Comparison of ENCODE assay signal across 24 mouse cellular contexts in the genomic region with DNA sequence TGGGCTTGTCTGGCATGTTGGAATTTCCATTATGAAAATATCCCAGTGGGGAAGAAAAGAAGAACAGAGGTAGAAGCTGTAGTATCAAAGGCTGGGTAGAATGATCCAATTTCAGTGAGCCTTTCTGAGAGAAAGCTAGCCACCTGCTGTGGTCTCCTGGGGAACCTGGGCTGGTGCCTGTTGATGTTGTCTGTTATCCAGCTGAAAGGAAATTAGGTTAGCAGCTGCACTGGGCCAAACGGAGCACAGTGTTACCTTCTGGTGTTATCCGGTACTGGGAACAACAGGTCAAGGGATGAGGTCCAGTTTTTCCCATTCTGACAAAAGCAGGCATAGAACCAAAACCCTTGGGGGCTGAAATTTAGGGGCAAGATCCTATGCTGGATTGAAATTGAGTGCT. TPM values are rescaled to one million over a fixed set of nuclear protein-coding genes. Genes with fewer than 3 reads are reported as not detected.
DNase-seq lines count a peak whose midpoint lies in the region; ATAC-seq lines count a peak whose summit lies in the region.
"Had no signal": no experiment of that assay in that cellular context is flagged by ENCODE, and none has a peak within 500 bp of the region (broad histone marks: within the 10 kb centered on the region; RNA-seq: fewer than 3 reads in every experiment).

No protein-coding gene starts in this region.

- H3K27me3 ChIP-seq in embryonic facial prominence, embryonic 14.5 days (replicated peaks; ENCODE audit: control insufficient read depth, insufficient read depth, low read length), result no peaks in the 10 kb centered on the region
- H3K27me3 ChIP-seq in embryonic facial prominence, embryonic 10.5 days (replicated peaks; ENCODE audit: low read depth, poor library complexity, severe bottlenecking), result peaks cover 4% of the 10 kb centered on the region; the same call in 1 of the 2 replicates
- no peaks in the 10 kb centered on the region for H3K27me3 ChIP-seq in limb, embryonic 11.5 days (ENCODE audit: control insufficient read depth, insufficient read depth, low read length)
- no peaks in the 10 kb centered on the region for H3K27me3 ChIP-seq in midbrain, embryonic 10.5 days (ENCODE audit: low read depth, poor library complexity, severe bottlenecking)
- H3K27me3 ChIP-seq: embryonic facial prominence, embryonic 12.5 days; forebrain, embryonic 12.5 days; heart, embryonic 15.5 days; Patski had no signal

- 10% methylated on average over 2 of the region's 2 CpGs for WGBS in embryonic facial prominence, embryonic 14.5 days
- WGBS in embryonic facial prominence, embryonic 10.5 days, result 9% methylated on average over 2 of the region's 2 CpGs
- WGBS in limb, embryonic 11.5 days, result 12% methylated on average over 2 of the region's 2 CpGs
- 8% methylated on average over 2 of the region's 2 CpGs for WGBS in midbrain, embryonic 10.5 days

- no peak overlapping the region for H3K9ac ChIP-seq in embryonic facial prominence, embryonic 14.5 days (ENCODE audit: low read depth, low read length)
- H3K9ac ChIP-seq in limb, embryonic 11.5 days (ENCODE audit: low read length), result no peak overlapping the region
- H3K9ac ChIP-seq: embryonic facial prominence, embryonic 12.5 days; forebrain, embryonic 12.5 days; heart, embryonic 15.5 days; hindbrain, embryonic 14.5 days had no signal

- no peaks in the 10 kb centered on the region for H3K4me1 ChIP-seq in embryonic facial prominence, embryonic 14.5 days (ENCODE audit: control insufficient read depth, insufficient read depth, low read length)
- peaks cover 24% of the 10 kb centered on the region for H3K4me1 ChIP-seq in embryonic facial prominence, embryonic 10.5 days
- H3K4me1 ChIP-seq in limb, embryonic 11.5 days (ENCODE audit: control insufficient read depth, insufficient read depth, low read length), result peaks cover 9% of the 10 kb centered on the region; the same call in 1 of the 2 replicates
- peaks cover 8% of the 10 kb centered on the region for H3K4me1 ChIP-seq in midbrain, embryonic 10.5 days
- H3K4me1 ChIP-seq: heart, embryonic 10.5 days; heart, embryonic 15.5 days had no signal

- H3K36me3 ChIP-seq in embryonic facial prominence, embryonic 14.5 days (ENCODE audit: control insufficient read depth, insufficient read depth, low read length), result no peaks in the 10 kb centered on the region
- H3K36me3 ChIP-seq in embryonic facial prominence, embryonic 10.5 days (replicated peaks), result no peaks in the 10 kb centered on the region
- no peaks in the 10 kb centered on the region for H3K36me3 ChIP-seq in limb, embryonic 11.5 days (ENCODE audit: control insufficient read depth, insufficient read depth, low read length)
- H3K36me3 ChIP-seq in midbrain, embryonic 10.5 days, result no peaks in the 10 kb centered on the region
- H3K36me3 ChIP-seq: embryonic facial prominence, embryonic 12.5 days; forebrain, embryonic 12.5 days; heart, embryonic 10.5 days; heart, embryonic 15.5 days had no signal

- H3K27ac ChIP-seq in embryonic facial prominence, embryonic 14.5 days (replicated peaks; ENCODE audit: low read depth, low read length), result no peak overlapping the region
- no peak overlapping the region for H3K27ac ChIP-seq in embryonic facial prominence, embryonic 10.5 days (replicated peaks)
- H3K27ac ChIP-seq in limb, embryonic 11.5 days (replicated peaks; ENCODE audit: low read depth, low read length), result no peak overlapping the region; the same call in 1 of the 2 replicates
- H3K27ac ChIP-seq in midbrain, embryonic 10.5 days (replicated peaks), result no peak overlapping the region
- H3K27ac ChIP-seq: embryonic facial prominence, embryonic 12.5 days; forebrain, embryonic 12.5 days; gastrocnemius, adult 2 months; heart, embryonic 10.5 days; heart, embryonic 15.5 days; hindbrain, embryonic 14.5 days had no signal

- no peaks in the 10 kb centered on the region for H3K9me3 ChIP-seq in embryonic facial prominence, embryonic 14.5 days (ENCODE audit: control insufficient read depth, low read length)
- H3K9me3 ChIP-seq in embryonic facial prominence, embryonic 10.5 days, result no peaks in the 10 kb centered on the region
- H3K9me3 ChIP-seq in limb, embryonic 11.5 days (ENCODE audit: control insufficient read depth, low read length), result no peaks in the 10 kb centered on the region
- no peaks in the 10 kb centered on the region for H3K9me3 ChIP-seq in midbrain, embryonic 10.5 days (replicated peaks)
- H3K9me3 ChIP-seq: embryonic facial prominence, embryonic 12.5 days; forebrain, embryonic 12.5 days; heart, embryonic 10.5 days; heart, embryonic 15.5 days had no signal

- H3K4me2 ChIP-seq in embryonic facial prominence, embryonic 14.5 days (ENCODE audit: low read depth, low read length), result no peak overlapping the region
- no peak overlapping the region for H3K4me2 ChIP-seq in limb, embryonic 11.5 days (ENCODE audit: low read depth, severe bottlenecking)
- H3K4me2 ChIP-seq: embryonic facial prominence, embryonic 12.5 days; forebrain, embryonic 12.5 days; heart, embryonic 15.5 days; hindbrain, embryonic 14.5 days had no signal

- ATAC-seq in embryonic facial prominence, embryonic 14.5 days (ENCODE audit: low read depth), result no peak
- ATAC-seq in limb, embryonic 11.5 days (ENCODE audit: insufficient number of reproducible peaks, low FRiP score, low TSS enrichment, low read depth), result no peak
- ATAC-seq: activated CD4-positive, CD25-positive, alpha-beta regulatory T cell, adult 4 months; forebrain, embryonic 16.5 days; Patski had no signal

- peak; percentile 26 for DNase-seq in embryonic facial prominence, embryonic 14.5 days (ENCODE audit: low spot score)
- DNase-seq in embryonic facial prominence, embryonic 10.5 days (ENCODE audit: low spot score), result no peak
- DNase-seq in thymus, postnatal 0 days (ENCODE audit: low spot score), result peak; percentile 47
- no peak for DNase-seq in thymus, adult 18-20 months
- peak; percentile 18 for DNase-seq in brain, adult 2 months (ENCODE audit: low read depth, low spot score)
- peak; percentile 46 for DNase-seq in limb, embryonic 11.5 days (ENCODE audit: low spot score)
- no peak for DNase-seq in cerebellum, adult 8-10 months
- DNase-seq in midbrain, embryonic 10.5 days (ENCODE audit: low spot score), result no peak
- DNase-seq: adrenal gland, postnatal 14 days; B cell, adult 2 months; cerebellum, adult 2 months; cerebellum, postnatal 14 days; gastrocnemius, adult 2 months; gastrocnemius, postnatal 36 days; heart, adult 18-20 months; heart, postnatal 14 days had no signal

- no peak overlapping the region for H3K4me3 ChIP-seq in embryonic facial prominence, embryonic 14.5 days (ENCODE audit: low read depth, low read length)
- H3K4me3 ChIP-seq in embryonic facial prominence, embryonic 10.5 days, result no peak overlapping the region
- no peak overlapping the region for H3K4me3 ChIP-seq in limb, embryonic 11.5 days (ENCODE audit: low read depth, low read length)
- H3K4me3 ChIP-seq in midbrain, embryonic 10.5 days, result no peak overlapping the region
- H3K4me3 ChIP-seq: embryonic facial prominence, embryonic 12.5 days; forebrain, embryonic 12.5 days; gastrocnemius, adult 2 months; heart, embryonic 10.5 days; heart, embryonic 15.5 days had no signal

RNA-seq across cellular contexts. Expression of a gene that starts 16.6 kb away (rescaled TPM):
- 0.25 and 0.58 TPM in 2 replicates for polyA plus RNA-seq in embryonic facial prominence, embryonic 14.5 days (2014; fragmentation: Nextera tagmentation; extraction: Ambion mirVana)
- polyA plus RNA-seq in embryonic facial prominence, embryonic 10.5 days (2016; fragmentation: Nextera tagmentation; extraction: Ambion mirVana), result 0.57 and 0.62 TPM in 2 replicates
- 0.21 TPM in 1 of 2 replicates, not detected in the other for polyA plus RNA-seq in thymus, postnatal 0 days (2015; fragmentation: Nextera tagmentation; extraction: Ambion mirVana)
- polyA plus RNA-seq in limb, embryonic 11.5 days (2014; fragmentation: Nextera tagmentation; extraction: Ambion mirVana), result 0.13 and 0.28 TPM in 2 replicates
- 0.28 and 0.40 TPM in 2 replicates for polyA plus RNA-seq in midbrain, embryonic 10.5 days (2016; fragmentation: Nextera tagmentation; extraction: Ambion mirVana)
- polyA plus RNA-seq: activated CD4-positive, CD25-positive, alpha-beta regulatory T cell, adult 4 months had no signal

RNA-seq across cellular contexts. Expression of a gene that starts 18.1 kb away (rescaled TPM):
- 11.0 and 11.7 TPM in 2 replicates for polyA plus RNA-seq in embryonic facial prominence, embryonic 14.5 days (2014; fragmentation: Nextera tagmentation; extraction: Ambion mirVana)
- polyA plus RNA-seq in embryonic facial prominence, embryonic 10.5 days (2016; fragmentation: Nextera tagmentation; extraction: Ambion mirVana), result 9.5 and 9.6 TPM in 2 replicates
- 1.5 and 1.8 TPM in 2 replicates for polyA plus RNA-seq in thymus, postnatal 0 days (2015; fragmentation: Nextera tagmentation; extraction: Ambion mirVana)
- 13.5 and 13.6 TPM in 2 replicates for polyA plus RNA-seq in limb, embryonic 11.5 days (2014; fragmentation: Nextera tagmentation; extraction: Ambion mirVana)
- 11.1 and 13.6 TPM in 2 replicates for polyA plus RNA-seq in midbrain, embryonic 10.5 days (2016; fragmentation: Nextera tagmentation; extraction: Ambion mirVana)

RNA-seq across cellular contexts. Expression of a gene that starts 21.1 kb away (rescaled TPM):
- polyA plus RNA-seq in embryonic facial prominence, embryonic 14.5 days (2014; fragmentation: Nextera tagmentation; extraction: Ambion mirVana), result 3.8 and 4.4 TPM in 2 replicates
- polyA plus RNA-seq in embryonic facial prominence, embryonic 10.5 days (2016; fragmentation: Nextera tagmentation; extraction: Ambion mirVana), result 1.7 and 1.8 TPM in 2 replicates
- 2.1 and 3.5 TPM in 2 replicates for polyA plus RNA-seq in thymus, postnatal 0 days (2015; fragmentation: Nextera tagmentation; extraction: Ambion mirVana)
- polyA plus RNA-seq in limb, embryonic 11.5 days (2014; fragmentation: Nextera tagmentation; extraction: Ambion mirVana), result 1.1 and 3.2 TPM in 2 replicates
- polyA plus RNA-seq in midbrain, embryonic 10.5 days (2016; fragmentation: Nextera tagmentation; extraction: Ambion mirVana), result 1.1 and 1.4 TPM in 2 replicates

Comparison
In these comparisons a context has a peak if more than half of its experiments do, and no peak if none do; other contexts are left out.
1. DNase-seq: peak in embryonic facial prominence, embryonic 14.5 days (single experiment), thymus, postnatal 0 days (single experiment), brain, adult 2 months (single experiment) and limb, embryonic 11.5 days (single experiment); none in embryonic facial prominence, embryonic 10.5 days (single experiment), thymus, adult 18-20 months (0 of 2), cerebellum, adult 8-10 months (single experiment) and midbrain, embryonic 10.5 days (single experiment).